Mouse (Mus musculus): ENCODE results near the gene Abcc9. TPM values are rescaled to one million over a fixed set of nuclear protein-coding genes. Genes with fewer than 3 reads are reported as not detected.

The Abcc9 gene
- polyA plus RNA-seq, 1 experiment from 2014 or later, result 5.3 TPM

DNA sequence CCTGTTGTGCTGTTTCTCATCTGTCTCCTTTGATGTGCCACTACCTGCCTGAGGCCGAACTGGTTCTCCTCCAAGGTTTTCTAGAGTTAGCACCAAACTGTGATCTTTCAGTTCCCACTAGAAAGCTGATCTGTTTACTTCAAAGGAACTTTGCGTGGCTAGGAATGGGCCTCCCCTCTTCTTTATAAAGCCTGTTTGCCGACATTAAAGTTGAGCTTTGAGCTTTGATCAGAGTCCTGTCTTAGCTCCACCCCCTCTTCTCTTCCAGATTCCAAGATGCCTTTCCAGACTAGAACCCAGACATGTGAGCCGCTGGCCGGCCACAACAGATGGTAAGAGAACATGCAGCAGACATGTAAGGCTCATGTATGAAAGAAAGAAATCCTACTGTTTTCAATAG is 47.6 kb downstream of the Abcc9 start:
- no peaks in the 10 kb centered on the region for H3K36me3 ChIP-seq
- H3K9me3 ChIP-seq, result no peaks in the 10 kb centered on the region
- no peak overlapping the region for H3K27ac ChIP-seq
- no peak overlapping the region for H3K4me2 ChIP-seq
- H3K4me1 ChIP-seq, result no peaks in the 10 kb centered on the region
- 32% methylated on average over 5 of the region's 5 CpGs for WGBS
- H3K27me3 ChIP-seq, result no peaks in the 10 kb centered on the region
- no peak overlapping the region for H3K9ac ChIP-seq
- no peak overlapping the region for H3K4me3 ChIP-seq
- ATAC-seq (ENCODE audit: borderline replicate concordance, extremely low read depth, low FRiP score, low TSS enrichment), result no peak

DNA sequence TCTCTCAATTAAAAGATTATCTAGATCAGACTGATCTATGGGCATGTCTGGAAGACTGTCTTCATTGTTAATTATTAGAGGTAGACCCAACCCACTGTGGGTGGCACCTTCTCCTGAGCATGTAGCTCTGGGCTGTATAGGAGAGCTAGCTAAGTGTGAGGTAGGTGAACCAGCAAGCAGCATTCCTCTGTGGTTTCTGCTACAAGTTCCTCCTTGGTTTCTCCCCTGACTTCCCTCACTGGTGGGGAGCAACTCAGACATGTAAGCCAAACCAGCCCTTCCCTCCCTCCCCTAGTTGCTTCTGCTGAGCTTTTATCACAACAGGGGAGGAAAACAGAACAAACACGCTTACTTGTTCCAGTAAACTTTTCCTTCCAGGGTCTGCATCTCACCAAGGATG is 49.9 kb downstream of the Abcc9 start:
- Histone ChIP-seq H3K36me3 (no peaks in the 10 kb centered on the region), H3K4me2 (no peak overlapping the region), H3K27me3 (no peaks in the 10 kb centered on the region), H3K9me3 (no peaks in the 10 kb centered on the region), H3K4me3 (no peak overlapping the region), H3K9ac (no peak overlapping the region), H3K4me1 (no peaks in the 10 kb centered on the region), H3K27ac (no peak overlapping the region)
- 76% methylated on average over 1 of the region's 1 CpGs for WGBS
- ATAC-seq (ENCODE audit: borderline replicate concordance, extremely low read depth, low FRiP score, low TSS enrichment), result no peak

DNA sequence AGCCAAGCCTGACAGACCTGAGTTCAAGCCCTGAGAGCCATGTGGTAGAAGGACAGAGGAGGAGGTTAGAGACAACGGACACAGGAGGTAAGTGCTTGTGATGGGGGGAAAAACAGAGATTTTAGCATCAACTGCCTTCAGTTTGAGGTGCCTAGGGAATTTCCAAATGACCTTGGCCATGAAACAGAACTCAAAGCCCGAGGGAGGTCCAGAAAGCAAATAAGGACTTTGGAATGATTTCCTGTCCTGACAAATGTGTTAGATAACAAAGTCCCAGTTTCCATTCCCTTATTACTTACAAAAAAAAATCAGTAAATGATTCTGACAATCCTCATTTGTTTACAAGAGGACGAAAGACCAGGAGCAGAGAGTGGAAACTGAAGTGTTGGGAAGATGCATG is 52.8 kb downstream of the Abcc9 start:
- Histone ChIP-seq H3K4me3 (no peak overlapping the region), H3K9me3 (no peaks in the 10 kb centered on the region), H3K27me3 (no peaks in the 10 kb centered on the region), H3K36me3 (no peaks in the 10 kb centered on the region), H3K4me2 (no peak overlapping the region), H3K4me1 (no peaks in the 10 kb centered on the region), H3K9ac (no peak overlapping the region), H3K27ac (no peak overlapping the region)
- 48% methylated on average over 3 of the region's 3 CpGs for WGBS
- no peak for ATAC-seq (ENCODE audit: borderline replicate concordance, extremely low read depth, low FRiP score, low TSS enrichment)

DNA sequence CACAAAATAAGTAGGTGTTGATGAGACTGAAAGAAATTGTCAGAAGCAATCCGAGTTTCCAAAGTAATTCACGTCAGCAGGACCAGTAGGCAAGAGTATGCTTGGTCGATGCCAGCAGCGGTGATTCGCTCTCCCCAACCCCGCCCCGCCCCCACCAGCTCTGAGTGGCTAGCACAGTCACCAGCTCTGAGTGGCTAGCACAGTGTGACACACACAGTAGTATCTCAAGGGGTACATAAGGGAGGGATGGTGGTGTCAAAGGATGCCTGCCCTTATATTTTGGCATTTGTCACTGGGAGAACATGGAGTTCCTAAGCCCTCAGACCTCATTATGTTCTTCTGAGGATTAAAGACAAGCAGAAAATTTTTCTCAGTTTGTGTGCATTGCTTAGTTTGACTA is 56.6 kb downstream of the Abcc9 start:
- Histone ChIP-seq H3K9ac (no peak overlapping the region), H3K36me3 (no peaks in the 10 kb centered on the region), H3K9me3 (no peaks in the 10 kb centered on the region), H3K4me1 (no peaks in the 10 kb centered on the region), H3K4me3 (no peak overlapping the region), H3K27me3 (no peaks in the 10 kb centered on the region), H3K4me2 (no peak overlapping the region), H3K27ac (no peak overlapping the region)
- WGBS, result 63% methylated on average over 7 of the region's 7 CpGs
- ATAC-seq (ENCODE audit: borderline replicate concordance, extremely low read depth, low FRiP score, low TSS enrichment), result no peak

DNA sequence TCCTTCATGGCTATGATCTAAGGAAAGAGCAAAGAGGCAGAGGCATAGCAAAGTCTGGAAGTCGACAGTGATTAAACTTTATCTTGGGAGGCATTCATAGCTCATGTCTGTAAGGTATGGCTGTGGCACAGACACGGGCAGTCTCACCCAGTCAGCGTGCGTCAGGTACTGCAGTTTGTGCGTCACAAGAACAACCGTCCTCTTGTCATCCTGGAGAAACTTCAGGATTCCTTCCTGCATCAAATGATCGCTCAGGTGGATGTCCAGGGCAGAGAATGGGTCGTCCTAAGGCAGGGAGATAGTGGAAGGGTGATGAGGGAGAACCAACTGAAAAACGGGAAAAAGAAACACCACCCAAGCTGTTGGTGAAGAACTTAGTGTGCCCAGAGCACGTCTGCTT is 62.8 kb downstream of the Abcc9 start:
- no peak for ATAC-seq (ENCODE audit: borderline replicate concordance, extremely low read depth, low FRiP score, low TSS enrichment)

GRCm38 (mm10) chr6:142635654-142636053 is 66.5 kb downstream of the Abcc9 start:
- Histone ChIP-seq H3K36me3 (no peaks in the 10 kb centered on the region), H3K9ac (no peak overlapping the region), H3K9me3 (no peaks in the 10 kb centered on the region), H3K4me1 (peaks cover 5% of the 10 kb centered on the region; the same call in 1 of the 2 replicates), H3K27ac (no peak overlapping the region), H3K4me2 (no peak overlapping the region), H3K4me3 (no peak overlapping the region), H3K27me3 (no peaks in the 10 kb centered on the region)
- ATAC-seq (ENCODE audit: borderline replicate concordance, extremely low read depth, low FRiP score, low TSS enrichment), result 0 out of 2 replicates have a peak, but pooled peaks have one; percentile 46
- 45% methylated on average over 4 of the region's 4 CpGs for WGBS

More for the DNA sequence above, 62.8 kb downstream of the Abcc9 start:
- H3K4me3 ChIP-seq, result no peak overlapping the region
- no peak overlapping the region for H3K9ac ChIP-seq
- WGBS, result 78% methylated on average over 10 of the region's 10 CpGs
- no peaks in the 10 kb centered on the region for H3K36me3 ChIP-seq
- H3K4me2 ChIP-seq, result no peak overlapping the region
- H3K4me1 ChIP-seq, result peaks cover 5% of the 10 kb centered on the region; the same call in 1 of the 2 replicates
- H3K9me3 ChIP-seq, result no peaks in the 10 kb centered on the region
- H3K27ac ChIP-seq, result no peak overlapping the region
- no peaks in the 10 kb centered on the region for H3K27me3 ChIP-seq

GRCm38 (mm10) chr6:142635185-142635583 is 66.9 kb downstream of the Abcc9 start:
- Histone ChIP-seq H3K4me1 (peaks cover 5% of the 10 kb centered on the region; the same call in 1 of the 2 replicates), H3K27me3 (no peaks in the 10 kb centered on the region), H3K4me3 (no peak overlapping the region), H3K9me3 (no peaks in the 10 kb centered on the region), H3K4me2 (no peak overlapping the region), H3K27ac (no peak overlapping the region), H3K36me3 (no peaks in the 10 kb centered on the region), H3K9ac (no peak overlapping the region)
- ATAC-seq (ENCODE audit: borderline replicate concordance, extremely low read depth, low FRiP score, low TSS enrichment), result peak; percentile 14; the same call in 1 of the 2 replicates

GRCm38 (mm10) chr6:142634530-142635184 is 67.5 kb downstream of the Abcc9 start:
- ATAC-seq (ENCODE audit: borderline replicate concordance, extremely low read depth, low FRiP score, low TSS enrichment), result no peak
- no peak overlapping the region for H3K9ac ChIP-seq
- no peak overlapping the region for H3K4me3 ChIP-seq
- no peaks in the 10 kb centered on the region for H3K9me3 ChIP-seq
- no peaks in the 10 kb centered on the region for H3K36me3 ChIP-seq
- no peaks in the 10 kb centered on the region for H3K27me3 ChIP-seq
- WGBS, result 53% methylated on average over 10 of the region's 10 CpGs
- no peak overlapping the region for H3K4me2 ChIP-seq
- H3K27ac ChIP-seq, result no peak overlapping the region
- peaks cover 5% of the 10 kb centered on the region; the same call in 1 of the 2 replicates for H3K4me1 ChIP-seq

GRCm38 (mm10) chr6:142623351-142623750 is 78.8 kb downstream of the Abcc9 start:
- WGBS, result 42% methylated on average over 6 of the region's 6 CpGs
- Histone ChIP-seq H3K27ac (no peak overlapping the region), H3K4me3 (no peak overlapping the region), H3K36me3 (no peaks in the 10 kb centered on the region), H3K9ac (no peak overlapping the region), H3K4me1 (no peaks in the 10 kb centered on the region), H3K4me2 (no peak overlapping the region), H3K9me3 (no peaks in the 10 kb centered on the region), H3K27me3 (no peaks in the 10 kb centered on the region)
- no peak for ATAC-seq (ENCODE audit: borderline replicate concordance, extremely low read depth, low FRiP score, low TSS enrichment)

DNA sequence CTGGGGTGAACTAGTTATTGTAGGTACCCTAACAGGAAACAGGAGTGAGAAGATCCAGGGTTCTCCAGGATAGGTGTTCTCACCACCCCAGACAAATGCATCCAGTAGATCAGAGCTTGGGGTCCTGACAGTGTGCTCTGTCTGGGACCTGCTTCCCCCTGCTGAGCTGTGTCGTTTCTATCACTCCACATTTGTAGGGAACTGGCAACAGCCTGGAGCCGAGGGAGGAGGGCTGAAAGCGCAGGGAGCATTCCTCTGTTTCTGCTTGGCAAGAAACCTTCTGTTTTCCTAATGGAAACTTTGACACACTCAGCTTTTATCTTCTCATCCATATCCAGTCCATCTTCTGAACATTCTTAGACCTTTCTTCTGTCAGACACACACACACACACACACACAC is 85.5 kb downstream of the Abcc9 start:
- no peaks in the 10 kb centered on the region for H3K27me3 ChIP-seq
- no peak overlapping the region for H3K4me3 ChIP-seq
- H3K9ac ChIP-seq, result no peak overlapping the region
- no peaks in the 10 kb centered on the region for H3K9me3 ChIP-seq
- H3K4me1 ChIP-seq, result no peaks in the 10 kb centered on the region
- 16% methylated on average over 3 of the region's 3 CpGs for WGBS
- H3K4me2 ChIP-seq, result no peak overlapping the region
- no peaks in the 10 kb centered on the region for H3K36me3 ChIP-seq
- no peak overlapping the region for H3K27ac ChIP-seq
- peak; percentile 73; the same call in 1 of the 2 replicates for ATAC-seq (ENCODE audit: borderline replicate concordance, extremely low read depth, low FRiP score, low TSS enrichment)

DNA sequence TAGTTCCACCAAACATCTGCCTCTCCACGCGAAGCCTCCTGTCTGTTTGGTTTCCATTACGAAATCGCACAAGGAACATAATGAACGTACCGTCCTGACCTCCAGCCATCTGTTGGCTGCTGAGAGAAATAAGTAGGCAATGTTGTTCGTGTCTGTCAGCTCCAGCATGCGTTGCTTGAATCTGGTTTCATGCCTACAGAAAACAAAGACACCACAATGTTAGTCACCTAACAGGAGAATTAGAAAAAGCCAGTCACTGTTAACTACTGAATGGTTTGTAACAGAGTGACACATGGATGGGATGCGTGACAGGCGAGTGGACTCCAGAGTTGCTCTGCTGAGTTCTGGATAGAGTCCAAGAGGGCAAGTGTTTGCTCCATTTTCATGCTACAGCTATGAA is 87.8 kb downstream of the Abcc9 start:
- Histone ChIP-seq H3K9ac (no peak overlapping the region), H3K9me3 (no peaks in the 10 kb centered on the region), H3K36me3 (no peaks in the 10 kb centered on the region), H3K4me3 (no peak overlapping the region), H3K27ac (no peak overlapping the region), H3K4me1 (0 out of 2 replicates have a peak, but pooled peaks cover 3% of the 10 kb centered on the region), H3K27me3 (no peaks in the 10 kb centered on the region), H3K4me2 (no peak overlapping the region)
- peak; percentile 51; the same call in 1 of the 2 replicates for ATAC-seq (ENCODE audit: borderline replicate concordance, extremely low read depth, low FRiP score, low TSS enrichment)
- WGBS, result 42% methylated on average over 10 of the region's 10 CpGs

- no peaks in the 10 kb centered on the region for H3K9me3 ChIP-seq
- H3K9ac ChIP-seq, result no peak overlapping the region
- H3K4me1 ChIP-seq, result 0 out of 2 replicates have a peak, but pooled peaks cover 3% of the 10 kb centered on the region
- no peaks in the 10 kb centered on the region for H3K27me3 ChIP-seq
- no peak for ATAC-seq (ENCODE audit: borderline replicate concordance, extremely low read depth, low FRiP score, low TSS enrichment)
- H3K36me3 ChIP-seq, result no peaks in the 10 kb centered on the region
- WGBS, result 72% methylated on average over 8 of the region's 8 CpGs
- no peak overlapping the region for H3K4me3 ChIP-seq
- H3K4me2 ChIP-seq, result no peak overlapping the region
- no peak overlapping the region for H3K27ac ChIP-seq
Measured at GRCm38 (mm10) chr6:142612366-142612765, 89.7 kb downstream of the Abcc9 start.
